Mouse (Mus musculus) thymus, adult 2 months (tissue): ENCODE results near the gene Caln1. TPM values are rescaled to one million over a fixed set of nuclear protein-coding genes. Genes with fewer than 3 reads are reported as not detected.

Experiments
- DNase-seq: peaks from one replicate; pipeline ENCODE4 v3.0.0; 2021
- H3K27ac ChIP-seq: fragments of 200-500 bp; 2 replicates; pipeline ENCODE4 v1.5.1; 2012; ENCODE audit warnings: low read length, control low read depth; ENCODE audit not compliant: control insufficient read depth, insufficient read depth
- H3K27me3 ChIP-seq: fragments of 200-500 bp; 2 replicates; pipeline ENCODE4 v1.6.1; 2012; ENCODE audit warnings: mild to moderate bottlenecking, low read length, moderate library complexity, mixed read lengths; ENCODE audit not compliant: control insufficient read depth, insufficient read depth
- H3K36me3 ChIP-seq: fragments of 200-500 bp; 2 replicates; pipeline ENCODE4 v1.6.1; 2012; ENCODE audit warnings: mild to moderate bottlenecking, low read length, moderate library complexity; ENCODE audit not compliant: control insufficient read depth, insufficient read depth
- H3K4me1 ChIP-seq: fragments of 200-500 bp; replicated peaks from 2 replicates; pipeline ENCODE4 v1.6.1; 2012; ENCODE audit warnings: low read length; ENCODE audit not compliant: control insufficient read depth, insufficient read depth
- H3K4me3 ChIP-seq: fragments of 200-500 bp; 2 replicates; pipeline ENCODE4 v1.5.1; 2012; ENCODE audit warnings: mild to moderate bottlenecking, low read length, control low read depth, moderate library complexity; ENCODE audit not compliant: control insufficient read depth, insufficient read depth
- CTCF ChIP-seq: fragments of 200-500 bp; IDR thresholded peaks from 2 replicates; pipeline ENCODE4 v1.5.1; 2012; ENCODE audit warnings: mild to moderate bottlenecking, control low read depth, low read length, moderate library complexity, borderline replicate concordance; ENCODE audit not compliant: control insufficient read depth, poor library complexity, insufficient read depth; ENCODE audit errors: extremely low read depth
- POLR2A ChIP-seq: fragments of 200-500 bp; IDR thresholded peaks from 2 replicates; pipeline ENCODE4 v1.6.1; 2012; ENCODE audit warnings: mild to moderate bottlenecking, low read length, control low read depth, moderate library complexity; ENCODE audit not compliant: control insufficient read depth, poor library complexity, insufficient read depth; ENCODE audit errors: extremely low read depth
- WGBS: fragments of 180-500 bp; shearing (Covaris S2); methylation state at CpG from one replicate; pipeline ENCODE4 v1.1.7; 2018; 5-methylcytosine and 5-hydroxymethylcytosine counted together
- polyA plus RNA-seq: library from polyadenylated mRNA; depleted of rRNA; stranded (reverse); fragments of >200 nt; gene quantifications from 2 replicates; pipeline ENCODE4 v1.2.3, GENCODE M21; 2012

The Caln1 gene
- polyA plus RNA-seq, 1 experiment = 0.01 TPM

DNA sequence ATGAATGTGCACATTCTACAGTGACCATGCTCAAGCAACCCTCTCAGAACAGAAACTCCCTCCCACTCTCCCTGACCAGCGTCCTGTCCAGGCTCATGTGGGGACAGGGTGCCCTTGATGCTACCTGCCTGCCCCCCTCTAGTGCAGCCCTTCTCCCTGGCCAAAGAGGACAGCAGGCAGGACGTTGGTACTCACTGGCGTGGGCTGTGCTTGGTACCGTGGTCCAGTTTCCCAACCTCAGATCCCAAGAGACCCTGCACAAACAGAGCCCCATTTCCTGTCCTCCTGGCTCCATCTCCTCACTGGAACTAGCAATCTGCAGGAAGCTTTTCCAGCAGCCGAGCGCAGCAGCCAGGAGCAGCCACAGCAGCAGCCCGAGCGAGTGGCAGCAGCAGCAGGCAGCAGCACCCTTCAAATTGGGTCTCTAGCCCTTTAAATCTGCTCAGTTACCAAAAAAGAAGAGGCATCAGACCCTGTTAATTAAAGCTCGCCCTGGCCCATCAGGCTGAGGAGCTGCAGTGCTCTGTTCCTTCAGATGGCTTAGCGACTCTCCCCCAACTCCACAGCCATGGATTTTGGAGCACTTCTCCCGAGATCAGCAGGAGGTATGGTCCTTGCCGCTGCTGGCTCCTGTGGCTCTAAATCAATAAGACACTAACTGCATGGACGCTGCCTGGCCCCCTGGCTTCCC lies 15.1 kb downstream of the Caln1 start, which contains the start of gene A330070K13Rik:
A330070K13Rik (minus strand) TSS at position 410 of the 691 bp plus-strand sequence.
- WGBS = 13% methylated on average over 13 of the region's 13 CpGs
- no peak for DNase-seq
- no peak within 1 kb of the TSS for H3K27ac ChIP-seq
- H3K36me3 ChIP-seq = no peaks in the 10 kb centered on the region
- no peaks in the 10 kb centered on the region for H3K27me3 ChIP-seq
- TF ChIP-seq POLR2A = no peak
- no peak for TF ChIP-seq CTCF
- H3K4me3 ChIP-seq = no peak within 1 kb of the TSS
- no peaks in the 10 kb centered on the region for H3K4me1 ChIP-seq

DNA sequence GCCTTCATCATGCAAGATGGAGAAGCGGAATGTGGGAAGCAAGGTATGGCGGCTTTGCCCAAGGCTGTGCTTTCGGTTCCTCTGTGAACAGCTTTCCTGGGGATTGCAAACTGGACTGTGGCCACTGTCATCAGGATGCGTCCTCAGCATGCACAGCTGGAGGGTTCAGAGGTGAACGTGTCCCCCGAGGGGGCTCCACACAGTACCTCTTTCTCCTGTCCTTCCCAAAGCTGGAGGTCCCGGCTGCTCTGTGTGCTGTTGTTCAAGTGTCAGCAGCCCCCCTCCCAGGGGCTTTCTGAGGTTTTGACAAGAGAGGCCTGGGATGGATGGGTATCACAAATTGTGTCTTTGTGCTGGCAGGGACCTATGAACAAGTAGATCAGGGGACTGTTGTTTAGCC lies 17.2 kb downstream of the Caln1 start:
- Histone ChIP-seq H3K4me1 (no peaks in the 10 kb centered on the region), H3K36me3 (no peaks in the 10 kb centered on the region), H3K4me3 (no peak overlapping the region), H3K27ac (no peak overlapping the region), H3K27me3 (no peaks in the 10 kb centered on the region)
- 90% methylated on average over 7 of the region's 7 CpGs for WGBS
- no peak for DNase-seq
- no peak for TF ChIP-seq POLR2A
- TF ChIP-seq CTCF = no peak

DNA sequence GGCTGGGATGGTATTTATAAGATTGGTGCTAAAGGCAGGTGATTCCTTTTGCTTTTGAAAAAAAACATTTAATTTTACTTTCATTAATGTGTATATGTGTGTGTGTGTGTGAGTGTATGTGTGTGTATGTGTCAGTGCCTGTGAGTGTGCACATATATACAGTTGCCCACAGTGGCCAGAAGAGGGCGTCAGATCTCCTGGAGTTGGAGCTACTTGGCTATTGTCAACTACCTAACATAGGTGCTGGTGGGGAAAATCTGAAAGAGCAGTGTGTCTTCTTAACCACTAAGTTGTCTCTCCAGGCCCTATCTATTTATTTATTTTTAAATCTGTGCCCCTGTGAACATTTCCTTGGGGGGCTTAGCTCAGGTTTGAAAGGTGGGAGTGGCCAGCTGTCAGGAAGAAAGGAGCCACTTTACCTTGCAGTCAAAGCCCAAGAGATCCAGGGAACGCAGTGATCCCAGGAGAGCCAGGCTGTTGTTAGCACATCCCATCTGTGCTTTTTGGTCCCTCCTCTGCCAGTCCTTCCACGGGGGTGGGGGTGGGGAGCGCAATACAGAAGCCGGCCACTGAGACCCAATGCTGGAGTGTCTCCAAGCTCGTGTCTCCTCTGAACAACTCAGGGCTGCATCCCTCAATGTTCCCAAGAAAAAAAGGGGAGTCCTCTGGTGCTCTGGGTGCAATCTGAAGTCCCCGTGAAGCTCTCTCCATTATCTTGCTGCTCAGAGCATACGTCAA lies 24.5 kb downstream of the Caln1 start:
- no peak overlapping the region for H3K4me3 ChIP-seq
- no peak for DNase-seq
- no peaks in the 10 kb centered on the region for H3K36me3 ChIP-seq
- TF ChIP-seq POLR2A = no peak
- H3K27me3 ChIP-seq = no peaks in the 10 kb centered on the region
- 67% methylated on average over 8 of the region's 8 CpGs for WGBS
- H3K27ac ChIP-seq = no peak overlapping the region
- no peaks in the 10 kb centered on the region for H3K4me1 ChIP-seq

DNA sequence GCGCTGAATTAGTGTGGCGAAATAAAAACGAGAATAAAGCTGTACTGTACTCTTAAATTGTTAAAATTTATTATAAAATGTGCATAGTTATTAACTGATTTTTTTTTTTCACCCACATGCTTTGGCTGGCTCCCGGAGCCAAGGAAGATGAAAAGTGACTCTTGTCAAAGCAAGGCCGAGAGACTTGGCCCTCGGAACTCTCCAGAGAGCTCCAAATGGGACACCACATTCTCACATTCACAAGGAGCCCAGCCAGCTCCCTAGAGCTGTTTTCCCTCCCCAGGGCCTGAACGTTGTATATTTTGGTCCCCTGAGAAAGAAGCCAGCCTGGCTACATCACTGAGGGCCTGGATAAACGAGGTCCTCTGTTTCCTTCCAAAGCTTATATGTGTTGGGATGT lies 25.1 kb downstream of the Caln1 start:
- no peak overlapping the region for H3K4me3 ChIP-seq
- 82% methylated on average over 8 of the region's 8 CpGs for WGBS
- no peak for TF ChIP-seq CTCF
- no peak for TF ChIP-seq POLR2A
- no peaks in the 10 kb centered on the region for H3K27me3 ChIP-seq
- no peak overlapping the region for H3K27ac ChIP-seq
- H3K36me3 ChIP-seq = no peaks in the 10 kb centered on the region
- DNase-seq = no peak
- H3K4me1 ChIP-seq = no peaks in the 10 kb centered on the region

DNA sequence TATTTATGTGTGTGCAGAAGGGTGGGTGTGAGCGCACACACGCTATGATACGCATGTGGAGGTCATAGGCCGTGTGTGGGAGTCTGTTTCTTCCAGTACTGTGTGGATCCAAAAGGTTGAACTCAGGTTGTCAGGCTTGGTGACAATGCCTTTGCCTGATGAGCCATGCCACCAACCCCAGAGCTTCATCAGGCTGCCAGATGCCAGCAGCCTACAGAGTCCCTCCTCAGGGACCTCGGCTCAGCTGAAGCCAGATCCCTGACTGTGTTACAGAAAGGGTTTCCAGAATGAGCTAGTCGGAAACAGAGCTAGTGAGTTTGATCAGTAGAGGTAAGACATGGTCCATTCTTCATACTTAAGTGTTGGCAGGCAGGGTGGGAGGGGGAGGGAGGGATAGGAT lies 25.9 kb downstream of the Caln1 start:
- no peaks in the 10 kb centered on the region for H3K36me3 ChIP-seq
- H3K4me3 ChIP-seq = no peak overlapping the region
- H3K4me1 ChIP-seq = no peaks in the 10 kb centered on the region
- H3K27ac ChIP-seq = no peak overlapping the region
- no peaks in the 10 kb centered on the region for H3K27me3 ChIP-seq
- no peak for DNase-seq
- TF ChIP-seq POLR2A (no peak), CTCF (no peak)
- whole genome bisulfite sequencing = 85% methylated on average over 6 of the region's 6 CpGs

DNA sequence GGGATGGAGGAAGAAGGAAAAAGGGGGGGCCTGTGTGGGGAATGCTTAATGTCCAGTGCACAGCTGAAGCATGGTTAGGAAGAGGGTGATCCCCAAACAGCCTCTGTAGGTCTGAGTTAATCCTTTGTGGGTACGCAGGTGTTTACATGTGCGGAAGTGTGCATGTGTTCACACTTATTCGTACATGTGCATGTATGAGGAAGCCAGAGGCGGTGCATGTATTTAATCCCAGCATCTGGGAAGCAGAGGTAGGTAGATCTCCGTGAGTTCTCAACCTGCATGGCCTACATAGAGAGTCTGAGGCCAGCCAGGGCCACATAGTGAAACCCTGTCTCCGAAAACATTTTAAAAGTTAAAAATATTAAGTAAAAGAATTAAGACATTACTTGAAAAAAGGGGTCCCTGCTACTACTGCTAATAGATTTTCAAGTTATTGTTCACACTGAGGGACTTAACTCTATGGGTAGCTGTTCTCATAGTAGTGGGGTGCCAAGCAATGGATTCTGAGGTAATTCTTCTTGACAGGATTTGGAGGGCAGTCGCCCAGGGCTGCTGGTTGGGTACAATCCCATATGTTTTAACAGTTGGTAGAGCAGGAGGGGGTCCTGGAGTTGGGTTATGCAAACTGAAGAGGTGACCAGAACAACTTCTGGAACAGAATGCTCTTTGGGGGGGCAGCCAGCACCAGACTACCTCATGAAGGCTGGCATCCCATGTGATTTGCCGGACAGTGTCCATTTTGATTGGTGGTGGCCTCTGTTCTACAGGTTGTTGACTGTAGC lies 31.1 kb downstream of the Caln1 start:
- Histone ChIP-seq H3K27me3 (no peaks in the 10 kb centered on the region), H3K4me1 (no peaks in the 10 kb centered on the region), H3K27ac (no peak overlapping the region), H3K36me3 (no peaks in the 10 kb centered on the region), H3K4me3 (no peak overlapping the region)
- TF ChIP-seq CTCF (no peak), POLR2A (no peak)
- WGBS = 91% methylated on average over 8 of the region's 8 CpGs
- DNase-seq = no peak
